Mouse (Mus musculus) lung, postnatal 0 days (tissue): ENCODE results near the gene Banp. TPM values are rescaled to one million over a fixed set of nuclear protein-coding genes. Genes with fewer than 3 reads are reported as not detected.

Experiments used
- ATAC-seq: fragments of 200-750 bp; cut with Nextera tagmentation; 2 replicates; pipeline ENCODE4 v1.8.0; 2017; ENCODE audit warnings: moderate library complexity
- DNase-seq: peaks from one replicate; pipeline ENCODE4 v3.0.0-alpha.2; 2016; ENCODE audit warnings: low spot score
- H3K27ac ChIP-seq: fragments of 300-500 bp; sonication (generic); 2 replicates; pipeline ENCODE4 v1.5.1; 2014; ENCODE audit warnings: antibody characterized with exemption, mild to moderate bottlenecking, low read length, mixed read lengths
- H3K27me3 ChIP-seq: fragments of 300-500 bp; sonication (generic); replicated peaks from 2 replicates; pipeline ENCODE4 v1.6.1; 2014; ENCODE audit warnings: low read length, mixed read lengths; ENCODE audit not compliant: insufficient read depth
- H3K36me3 ChIP-seq: fragments of 300-500 bp; sonication (generic); 2 replicates; pipeline ENCODE4 v1.6.1; 2014; ENCODE audit warnings: low read length, mixed read lengths; ENCODE audit not compliant: insufficient read depth
- H3K4me1 ChIP-seq: fragments of 300-500 bp; sonication (generic); 2 replicates; pipeline ENCODE4 v1.6.1; 2014; ENCODE audit warnings: antibody characterized with exemption, low read depth, low read length, mixed read lengths; ENCODE audit not compliant: insufficient read depth
- H3K4me2 ChIP-seq: fragments of 300-500 bp; sonication (generic); replicated peaks from 2 replicates; pipeline ENCODE4 v1.6.1; 2014; ENCODE audit warnings: low read depth, mild to moderate bottlenecking, low read length, moderate library complexity, mixed read lengths
- H3K4me3 ChIP-seq: fragments of 300-500 bp; sonication (generic); 2 replicates; pipeline ENCODE4 v1.5.1; 2014; ENCODE audit warnings: low read depth, low read length
- H3K9ac ChIP-seq: fragments of 300-500 bp; sonication (generic); replicated peaks from 2 replicates; pipeline ENCODE4 v1.6.1; 2014; ENCODE audit warnings: low read depth, mild to moderate bottlenecking
- H3K9me3 ChIP-seq: fragments of 300-500 bp; sonication (generic); 2 replicates; pipeline ENCODE4 v1.6.1; 2016; ENCODE audit warnings: low read length, mixed read lengths
- CTCF ChIP-seq: IDR thresholded peaks from 2 replicates; pipeline ENCODE4 v1.5.1; 2016; ENCODE audit warnings: antibody characterized with exemption, mild to moderate bottlenecking
- EP300 ChIP-seq: IDR thresholded peaks from 2 replicates; pipeline ENCODE4 v1.6.1; 2016; ENCODE audit warnings: antibody characterized with exemption, mild to moderate bottlenecking, control low read depth
- WGBS: fragments of 180-500 bp; shearing (Covaris S2); extraction: QIAGEN DNeasy Blood & Tissue Kit; methylation state at CpG from one replicate; pipeline ENCODE4 v1.1.7; 2014; 5-methylcytosine and 5-hydroxymethylcytosine counted together
- polyA plus RNA-seq: library from polyadenylated mRNA; unstranded; fragments of >200 nt; fragmentation: Nextera tagmentation; extraction: Ambion mirVana; gene quantifications from 2 replicates; pipeline ENCODE4 v1.2.1, GENCODE M21; 2015

Banp gene
- polyA plus RNA-seq, 1 experiment from 2014 or later, result 17.1 TPM

GRCm38 (mm10) chr8:122064353-122064752, 114.8 kb downstream of the Banp start:
- no peak for ATAC-seq
- H3K4me3 ChIP-seq, result no peak overlapping the region
- no peaks in the 10 kb centered on the region for H3K27me3 ChIP-seq
- no peaks in the 10 kb centered on the region for H3K36me3 ChIP-seq
- no peak overlapping the region for H3K27ac ChIP-seq
- no peak for DNase-seq
- no peaks in the 10 kb centered on the region for H3K4me1 ChIP-seq
- H3K4me2 ChIP-seq, result no peak overlapping the region
- no peaks in the 10 kb centered on the region for H3K9me3 ChIP-seq
- TF ChIP-seq EP300 (no peak), CTCF (no peak)
- WGBS, result 70% methylated on average over 7 of the region's 7 CpGs
- H3K9ac ChIP-seq, result no peak overlapping the region

DNA sequence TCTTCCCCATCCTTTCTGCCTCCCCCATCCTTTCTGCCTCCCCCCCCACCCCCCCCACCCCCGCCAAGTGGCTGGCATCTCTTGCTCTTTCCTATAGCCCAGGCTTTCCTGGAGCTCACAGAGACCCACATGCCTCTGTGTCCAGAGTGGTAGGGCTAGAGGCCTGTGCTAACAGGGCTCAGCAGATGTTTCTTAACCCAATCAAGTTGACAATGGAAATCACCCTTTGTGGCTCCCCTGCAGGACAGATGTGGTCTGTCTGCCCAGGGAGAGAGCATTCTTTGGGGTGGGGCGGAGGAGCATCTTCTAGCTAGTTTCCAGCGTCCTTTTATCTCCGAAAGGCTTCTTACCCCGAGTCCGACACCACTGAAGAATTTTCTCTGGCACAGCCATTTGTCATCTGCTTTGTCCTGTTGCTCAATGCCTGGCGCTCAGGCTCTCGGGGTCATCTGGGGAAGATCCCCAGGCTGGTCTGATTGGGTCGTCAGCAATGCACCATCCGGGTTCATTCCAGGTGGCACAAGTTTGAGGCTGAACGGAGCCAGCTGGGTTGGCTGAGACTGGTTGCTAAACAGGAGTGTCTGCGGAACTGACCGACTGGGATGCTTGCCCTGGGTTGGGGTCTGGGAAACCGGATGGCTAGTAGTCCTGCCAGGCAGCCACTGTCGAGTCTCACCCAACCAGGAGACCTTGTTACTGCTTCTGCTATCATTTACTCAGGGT, 118.4 kb downstream of the Banp start:
- no peaks in the 10 kb centered on the region for H3K27me3 ChIP-seq
- no peaks in the 10 kb centered on the region for H3K4me1 ChIP-seq
- peak; percentile 65 for ATAC-seq
- DNase-seq, result peak; percentile 54
- no peak overlapping the region for H3K4me3 ChIP-seq
- H3K9me3 ChIP-seq, result no peaks in the 10 kb centered on the region
- H3K36me3 ChIP-seq, result no peaks in the 10 kb centered on the region
- no peak overlapping the region for H3K4me2 ChIP-seq
- no peak overlapping the region for H3K9ac ChIP-seq
- no peak for TF ChIP-seq EP300
- TF ChIP-seq CTCF, result no peak
- H3K27ac ChIP-seq, result no peak overlapping the region
- 43% methylated on average over 15 of the region's 15 CpGs for WGBS

DNA sequence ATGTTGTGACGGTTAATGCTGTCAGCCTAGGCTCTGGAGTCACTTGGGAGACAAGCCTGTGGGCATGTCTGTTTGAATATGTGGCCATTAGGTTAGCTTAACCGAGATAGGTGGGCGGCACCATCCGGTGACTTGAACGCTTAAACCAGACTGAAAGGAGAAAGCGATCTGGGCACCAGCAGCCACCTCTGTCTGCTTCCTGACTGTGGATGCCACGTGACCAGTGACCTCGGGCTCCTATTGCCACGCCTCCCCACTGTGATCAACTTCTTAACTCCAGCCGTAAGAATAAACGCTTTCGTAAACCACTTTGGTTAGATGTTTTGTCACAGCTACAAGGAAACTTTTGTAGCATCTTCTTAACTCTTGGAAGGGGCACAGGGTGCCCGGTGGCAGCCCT, 119.1 kb downstream of the Banp start:
- Histone ChIP-seq H3K9me3 (no peaks in the 10 kb centered on the region), H3K36me3 (no peaks in the 10 kb centered on the region), H3K4me2 (no peak overlapping the region), H3K27ac (no peak overlapping the region), H3K9ac (no peak overlapping the region), H3K4me1 (no peaks in the 10 kb centered on the region), H3K4me3 (no peak overlapping the region), H3K27me3 (no peaks in the 10 kb centered on the region)
- no peak for TF ChIP-seq EP300
- no peak for TF ChIP-seq CTCF
- no peak for ATAC-seq
- WGBS, result 73% methylated on average over 13 of the region's 13 CpGs
- DNase-seq, result no peak

DNA sequence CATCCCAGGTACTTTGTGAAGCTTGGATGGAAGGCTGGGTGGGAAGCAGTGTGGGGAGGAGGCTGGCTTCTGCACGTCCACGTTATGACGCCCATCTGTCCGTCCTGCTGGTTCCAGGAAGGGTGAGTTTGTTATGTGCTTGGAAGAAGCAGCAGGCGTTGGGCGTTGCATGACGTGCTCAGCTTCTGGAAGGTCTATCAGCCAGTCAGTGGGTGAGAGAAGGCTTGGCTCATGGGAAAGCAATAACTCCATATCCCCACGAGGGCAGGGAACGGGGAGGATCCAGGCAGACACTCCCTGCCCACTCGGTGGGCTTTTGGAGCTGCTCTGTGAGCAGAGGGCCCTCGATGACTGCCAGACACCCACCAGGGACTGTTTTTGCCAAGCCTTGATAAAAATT, 119.7 kb downstream of the Banp start:
- Histone ChIP-seq H3K9me3 (no peaks in the 10 kb centered on the region), H3K4me2 (no peak overlapping the region), H3K27ac (no peak overlapping the region), H3K9ac (no peak overlapping the region), H3K36me3 (no peaks in the 10 kb centered on the region), H3K27me3 (no peaks in the 10 kb centered on the region), H3K4me1 (no peaks in the 10 kb centered on the region), H3K4me3 (no peak overlapping the region)
- no peak for TF ChIP-seq CTCF
- TF ChIP-seq EP300, result no peak
- DNase-seq, result peak; percentile 27
- no peak for ATAC-seq
- WGBS, result 63% methylated on average over 11 of the region's 11 CpGs

GRCm38 (mm10) chr8:122071193-122071592, 121.6 kb downstream of the Banp start:
- no peak overlapping the region for H3K27ac ChIP-seq
- DNase-seq, result no peak
- H3K4me3 ChIP-seq, result no peak overlapping the region
- 0 out of 2 replicates have a peak, but pooled peaks cover 4% of the 10 kb centered on the region for H3K27me3 ChIP-seq
- H3K9me3 ChIP-seq, result no peaks in the 10 kb centered on the region
- H3K4me2 ChIP-seq, result no peak overlapping the region
- H3K9ac ChIP-seq, result no peak overlapping the region
- no peaks in the 10 kb centered on the region for H3K4me1 ChIP-seq
- 58% methylated on average over 4 of the region's 4 CpGs for WGBS
- no peak for ATAC-seq
- TF ChIP-seq CTCF (no peak), EP300 (no peak)
- no peaks in the 10 kb centered on the region for H3K36me3 ChIP-seq

DNA sequence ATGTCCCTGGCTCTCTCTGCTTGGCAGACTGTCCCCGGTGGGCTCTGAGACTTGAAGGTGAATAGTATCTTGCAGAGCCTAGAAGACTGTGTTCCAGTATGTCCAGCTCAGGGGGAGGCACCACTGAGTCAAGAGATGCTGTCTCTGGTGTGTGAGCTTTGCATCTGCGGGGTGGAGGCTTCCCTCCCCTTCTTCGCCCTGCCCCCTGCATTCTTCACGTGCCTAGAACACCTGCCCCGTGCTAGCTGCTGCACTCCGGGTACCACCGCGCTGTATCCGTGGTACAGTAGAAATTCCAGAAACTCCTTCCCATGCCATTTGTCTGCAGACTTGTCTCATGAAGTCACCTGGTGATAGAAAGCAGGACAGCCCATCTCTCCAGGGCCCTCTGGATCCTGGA, 124.4 kb downstream of the Banp start:
- Histone ChIP-seq H3K9ac (no peak overlapping the region), H3K27ac (no peak overlapping the region), H3K9me3 (no peaks in the 10 kb centered on the region), H3K4me3 (no peak overlapping the region), H3K36me3 (no peaks in the 10 kb centered on the region), H3K4me2 (no peak overlapping the region), H3K27me3 (0 out of 2 replicates have a peak, but pooled peaks cover 4% of the 10 kb centered on the region), H3K4me1 (no peaks in the 10 kb centered on the region)
- DNase-seq, result no peak
- no peak for ATAC-seq
- WGBS, result 48% methylated on average over 9 of the region's 9 CpGs
- TF ChIP-seq EP300 (no peak), CTCF (no peak)
